Mouse (Mus musculus) retina, postnatal 7 days (tissue): Measurements from ENCODE around the gene BC003965.
"Not testable (repeated sequence)": the region's sequence is repeated elsewhere in the genome, so short reads cannot be mapped to it uniquely, and the experiment has no call there.

ENCODE experiments used
- DNase-seq: peaks from one replicate; pipeline ENCODE4 v3.0.0-alpha.2; 2012; ENCODE audit warnings: low read depth, low spot score

Gene BC003965

DNA sequence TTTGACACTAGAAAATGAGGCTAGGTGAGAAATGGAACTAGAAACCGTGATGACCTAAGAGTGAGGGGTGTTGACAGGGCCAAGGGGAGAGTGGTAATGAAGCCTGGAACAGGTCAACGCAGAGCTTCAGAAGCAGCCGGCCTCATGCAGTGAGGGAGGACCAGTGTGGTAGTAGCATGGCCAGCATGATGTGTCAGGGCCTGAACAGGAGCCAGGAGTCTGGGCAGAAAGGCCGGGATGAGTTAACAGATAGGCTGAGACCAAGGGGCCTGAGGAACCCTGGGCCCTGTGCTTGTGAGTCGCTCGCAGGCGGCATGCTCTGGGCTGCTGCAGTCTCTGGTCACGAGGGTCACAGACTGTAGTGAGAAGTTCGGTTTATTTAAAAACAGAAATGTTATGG lies 34.6 kb downstream of the BC003965 start:
- DNase-seq, result no peak

DNA sequence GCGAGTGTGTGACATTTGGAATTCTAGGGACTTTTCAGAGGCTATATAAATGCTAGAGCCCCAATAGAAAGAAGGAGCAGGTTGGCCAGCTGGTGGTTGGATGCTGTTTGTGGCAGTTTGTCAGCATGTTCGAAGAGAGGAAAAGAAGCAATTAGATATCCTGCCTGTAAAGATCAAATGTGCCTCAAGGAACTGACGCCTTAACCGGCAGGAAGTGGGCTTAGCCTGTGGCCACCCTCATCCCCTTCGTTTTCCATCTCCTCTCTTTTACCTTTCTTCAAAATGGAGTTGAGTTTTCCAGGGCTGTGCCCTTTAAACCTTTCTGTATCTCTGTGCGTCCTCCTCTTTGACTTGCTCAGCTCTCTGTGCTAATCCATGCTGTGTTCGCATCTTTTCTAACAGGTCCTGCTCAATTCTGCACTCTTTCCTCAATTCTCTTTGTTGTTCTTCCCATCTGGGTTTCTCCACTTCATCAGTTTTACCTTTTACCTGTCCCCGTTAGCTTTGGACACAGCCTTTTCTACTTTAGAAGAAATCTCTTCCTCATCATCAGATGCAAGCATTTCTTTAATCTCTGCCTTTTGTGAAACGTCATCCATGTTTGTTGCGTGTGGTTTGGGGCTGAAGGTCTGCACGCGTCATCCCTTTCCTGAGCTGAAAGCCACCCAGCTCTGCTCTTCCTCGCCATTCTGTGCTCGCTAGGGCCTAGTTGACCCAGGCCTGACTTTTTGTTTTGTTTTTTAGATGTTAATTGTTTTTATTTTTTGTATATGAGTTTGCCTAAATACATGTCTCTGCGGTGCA lies 35.3 kb downstream of the BC003965 start:
- no peak for DNase-seq

DNA sequence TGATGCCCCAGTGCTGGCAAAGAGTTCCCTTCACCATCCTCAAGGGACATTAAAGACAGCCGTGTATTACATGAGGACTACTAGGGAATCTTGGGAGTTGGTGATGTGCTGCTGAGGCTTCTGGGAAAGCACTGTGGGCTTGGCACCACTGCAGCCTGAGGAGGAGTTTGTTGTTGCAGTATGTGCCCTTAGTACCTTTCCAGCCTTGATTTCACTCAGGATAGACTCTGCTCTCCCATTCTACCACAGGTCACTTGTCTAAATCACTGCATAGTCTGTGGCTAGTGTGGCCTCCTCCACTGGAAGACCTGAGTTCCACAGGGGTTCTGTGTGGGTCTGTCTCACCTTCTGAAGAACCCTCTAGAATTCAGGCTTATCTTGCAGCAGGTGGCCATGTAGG lies 36.4 kb downstream of the BC003965 start:
- DNase-seq, result no peak

DNA sequence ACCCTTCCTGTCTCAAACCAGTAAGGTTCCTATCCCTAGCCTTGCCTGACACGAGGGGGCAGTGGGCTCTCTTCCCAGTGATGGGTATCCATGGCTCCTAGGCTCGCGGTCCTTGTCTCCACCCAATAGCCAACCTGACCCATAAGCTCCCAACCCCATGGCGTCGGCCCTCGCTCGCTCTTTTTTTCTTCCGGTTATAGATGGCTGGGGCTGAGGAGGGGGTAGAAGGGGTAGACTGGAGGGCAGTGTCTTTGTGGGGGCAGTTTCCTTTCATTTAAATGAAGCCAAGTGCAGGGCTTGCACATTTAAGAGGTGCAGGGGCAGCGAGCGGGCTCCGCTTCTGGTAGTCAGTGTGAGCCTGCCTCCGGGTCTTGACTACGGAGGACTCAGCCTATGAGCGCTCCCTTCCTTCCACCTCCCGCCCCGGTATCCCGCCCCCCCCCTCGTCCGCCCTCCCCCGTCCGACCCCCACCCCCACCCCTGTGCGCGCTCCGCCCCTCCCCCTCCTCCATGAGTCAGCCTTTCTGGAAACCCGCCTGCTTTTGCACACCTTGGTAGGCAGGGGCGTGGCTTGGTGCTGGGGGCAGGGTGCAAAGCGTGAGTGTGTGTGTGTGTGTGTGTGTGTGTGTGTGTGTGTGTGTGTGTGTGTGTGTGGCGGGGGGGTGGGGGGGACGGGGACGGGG lies 37.6 kb downstream of the BC003965 start:
- DNase-seq, result no peak

DNA sequence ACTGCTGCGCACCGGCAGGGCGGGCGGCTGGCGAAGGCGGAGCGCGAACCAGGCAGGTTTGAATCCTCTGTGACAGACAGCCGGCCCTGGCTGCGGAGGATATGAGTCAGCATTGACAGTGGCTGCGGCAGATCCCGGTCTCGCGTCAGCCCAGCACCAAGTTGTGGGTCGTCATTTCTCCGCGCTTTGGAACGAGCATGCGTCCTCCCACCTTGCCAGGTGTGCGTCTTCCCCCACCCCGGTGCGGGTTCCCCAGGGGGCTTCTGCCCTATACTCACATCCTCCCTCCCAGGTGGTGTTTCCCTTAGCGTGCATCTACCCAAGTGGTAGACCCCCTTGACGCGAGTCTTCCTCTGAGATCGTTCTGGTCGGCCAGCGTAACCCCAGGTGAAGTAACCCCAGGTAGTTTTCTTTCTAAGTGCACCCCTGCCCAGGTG lies 38.2 kb downstream of the BC003965 start:
- not testable (repeated sequence) for DNase-seq

DNA sequence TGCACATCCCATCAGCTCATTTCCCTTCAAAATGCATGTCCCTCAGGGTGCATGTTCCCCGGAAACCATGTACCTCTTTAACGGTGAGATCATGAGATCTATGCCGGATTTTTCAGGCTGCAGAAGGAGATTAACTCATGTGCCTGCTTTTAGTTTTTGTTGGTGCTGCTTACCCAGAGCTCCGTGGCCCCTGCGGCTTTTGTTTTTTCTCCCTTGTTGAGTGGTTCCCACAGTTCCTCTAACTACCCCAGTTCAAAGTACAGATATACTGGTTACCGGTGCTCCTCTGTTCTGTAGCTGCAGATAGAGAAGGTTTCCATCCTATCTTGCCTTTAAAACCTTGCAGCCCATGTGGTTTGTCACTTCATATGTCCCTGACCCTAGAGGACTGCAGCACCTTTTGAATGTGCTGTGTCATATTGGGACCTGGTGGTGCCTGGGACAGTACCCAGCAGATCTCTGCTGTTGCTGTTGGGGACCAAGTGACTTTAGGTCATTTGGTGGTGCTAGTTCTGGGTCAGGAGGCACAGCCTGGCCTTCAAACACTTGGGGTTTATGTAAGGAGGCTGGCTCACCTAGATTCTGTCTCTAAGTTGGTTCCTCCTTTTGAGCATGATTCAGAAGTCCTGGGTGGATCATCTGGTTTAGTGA lies 38.7 kb downstream of the BC003965 start:
- no peak for DNase-seq

DNA sequence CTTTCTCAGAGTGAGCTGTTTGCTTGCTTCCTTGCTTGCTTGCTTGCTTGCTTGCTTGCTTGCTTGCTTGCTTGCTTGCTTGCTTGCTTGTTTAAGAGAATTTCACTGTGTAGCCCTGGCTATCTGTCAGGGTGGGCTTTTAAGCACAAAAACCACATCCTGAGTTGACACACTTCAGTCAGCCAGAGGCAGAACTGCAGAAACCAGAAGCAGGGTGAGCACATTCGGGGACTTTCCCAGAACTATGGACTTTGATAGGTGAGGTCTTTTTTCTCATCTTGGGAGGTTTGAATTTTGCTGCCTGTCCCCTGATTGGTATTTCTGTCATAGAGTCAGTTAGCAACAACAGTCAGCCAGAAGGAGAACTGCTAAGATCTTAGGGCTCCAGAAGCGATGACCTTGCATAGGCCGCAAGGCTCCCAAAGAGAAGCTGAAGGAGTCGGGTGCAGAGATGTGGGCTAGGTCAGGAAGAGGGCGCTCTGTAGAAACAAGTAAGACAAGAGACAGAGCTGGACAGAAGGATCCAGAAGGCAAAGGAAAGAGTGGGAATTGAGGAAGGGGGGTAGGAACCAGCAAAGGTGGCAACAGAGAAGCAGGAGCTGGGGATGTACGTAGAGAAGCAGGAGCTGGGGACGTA lies 40.4 kb downstream of the BC003965 start:
- no peak for DNase-seq

DNA sequence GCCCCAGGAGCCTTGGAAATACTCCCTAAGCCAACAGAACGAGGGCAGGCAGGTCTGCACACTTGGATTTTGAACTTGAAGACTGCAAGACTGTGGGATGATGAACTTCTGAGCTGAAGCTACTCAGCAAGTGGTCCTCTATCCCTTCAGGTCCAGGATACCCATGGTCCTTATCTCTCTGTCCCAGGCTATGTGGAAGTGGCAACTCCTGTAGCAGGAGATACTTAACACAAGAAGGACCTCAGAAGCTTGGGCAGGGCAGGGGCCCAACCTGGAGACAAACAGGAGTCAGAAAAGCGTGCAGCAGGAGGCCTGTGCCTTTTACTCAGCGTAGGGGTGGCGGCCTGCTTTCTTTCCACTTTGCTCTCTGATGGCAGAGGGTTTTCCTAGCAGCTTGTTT lies 41.3 kb downstream of the BC003965 start:
- no peak for DNase-seq

DNA sequence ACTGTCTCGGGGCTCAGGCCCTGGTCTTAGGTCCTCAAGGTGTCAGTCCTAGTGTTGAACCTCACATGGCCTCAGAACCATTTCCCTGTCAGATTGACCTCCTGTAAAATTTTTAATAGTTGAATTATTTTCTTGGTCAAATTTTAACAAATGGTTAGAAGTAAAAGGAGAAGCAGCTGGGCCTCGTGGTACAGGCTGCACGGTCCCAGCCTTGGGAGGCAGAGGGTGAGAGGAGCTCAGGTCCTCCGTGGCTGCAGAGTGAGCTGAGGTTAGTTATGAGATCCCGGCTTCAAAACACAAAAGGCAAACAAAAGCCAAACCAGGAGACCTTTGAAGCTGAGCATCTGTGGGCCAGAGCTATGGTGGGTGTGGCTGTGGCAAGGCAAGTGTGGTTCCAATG lies 43.6 kb downstream of the BC003965 start:
- DNase-seq, result no peak

DNA sequence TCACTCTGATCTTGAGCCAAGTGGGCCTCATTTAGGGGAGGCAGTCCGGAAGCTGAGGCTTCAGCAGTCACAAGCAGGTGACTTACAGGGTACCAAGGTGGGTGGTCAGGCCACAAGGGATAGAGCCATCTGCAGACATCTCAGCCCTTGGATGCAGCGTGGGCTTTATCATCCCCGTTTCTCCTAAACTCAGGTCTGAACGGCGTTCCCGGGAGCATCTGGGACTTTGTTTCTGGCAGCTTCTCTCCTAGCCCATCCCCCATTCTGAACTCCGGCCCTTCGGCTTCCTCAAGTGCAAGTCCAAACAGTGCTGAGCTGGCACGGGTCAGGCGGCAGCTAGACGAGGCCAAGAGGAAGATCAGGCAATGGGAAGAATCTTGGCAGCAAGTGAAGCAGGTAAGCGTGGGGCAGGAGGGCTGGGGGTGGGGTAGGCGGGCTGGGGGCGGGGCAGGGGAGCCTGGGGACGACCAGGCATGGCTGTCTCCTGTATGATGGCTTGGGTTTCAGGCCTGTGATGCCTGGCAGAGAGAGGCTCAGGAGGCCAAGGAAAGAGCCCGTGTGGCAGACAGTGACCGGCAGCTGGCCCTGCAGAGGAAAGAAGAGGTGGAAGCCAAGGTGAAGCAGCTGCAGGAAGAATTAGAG lies 45.8 kb downstream of the BC003965 start:
- not testable (repeated sequence) for DNase-seq

DNA sequence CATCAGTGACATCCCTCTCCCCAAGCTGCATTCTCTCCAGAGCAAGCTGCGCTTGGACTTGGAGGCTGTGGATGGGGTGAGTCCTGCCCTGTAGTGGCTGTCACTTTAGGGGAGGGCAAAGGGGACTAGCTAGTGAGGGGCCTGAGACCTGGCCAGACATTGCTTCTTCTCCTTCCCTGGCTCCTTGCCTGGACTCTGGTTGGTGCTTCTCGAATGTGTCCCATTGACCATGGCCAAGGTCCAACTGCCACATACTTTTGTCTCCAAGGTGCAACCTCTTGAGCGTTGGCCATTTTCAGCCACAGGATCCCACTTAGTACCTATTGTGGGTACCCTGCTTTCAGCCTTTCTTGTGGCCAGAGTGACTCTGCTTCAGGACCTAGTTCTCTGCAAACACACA lies 46.3 kb downstream of the BC003965 start:
- no peak for DNase-seq

DNA sequence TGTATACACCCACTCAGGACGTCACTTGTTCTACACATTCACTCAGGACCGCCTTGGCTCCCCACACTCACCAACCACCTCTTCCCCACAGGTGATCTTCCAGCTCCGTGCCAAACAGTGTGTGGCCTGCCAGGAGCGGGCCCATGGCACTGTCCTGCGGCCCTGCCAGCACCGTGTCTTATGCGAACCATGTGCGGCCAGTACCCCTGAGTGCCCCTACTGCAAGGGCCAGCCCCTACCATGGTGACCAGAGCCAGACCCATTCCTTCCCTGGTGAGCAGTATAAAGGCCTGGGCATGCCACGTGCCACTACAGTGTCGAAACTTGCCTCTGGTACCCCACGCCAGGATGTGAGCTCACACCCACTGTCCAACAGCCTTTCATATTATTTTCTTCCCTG lies 47.3 kb downstream of the BC003965 start:
- DNase-seq, result not testable (repeated sequence)

DNA sequence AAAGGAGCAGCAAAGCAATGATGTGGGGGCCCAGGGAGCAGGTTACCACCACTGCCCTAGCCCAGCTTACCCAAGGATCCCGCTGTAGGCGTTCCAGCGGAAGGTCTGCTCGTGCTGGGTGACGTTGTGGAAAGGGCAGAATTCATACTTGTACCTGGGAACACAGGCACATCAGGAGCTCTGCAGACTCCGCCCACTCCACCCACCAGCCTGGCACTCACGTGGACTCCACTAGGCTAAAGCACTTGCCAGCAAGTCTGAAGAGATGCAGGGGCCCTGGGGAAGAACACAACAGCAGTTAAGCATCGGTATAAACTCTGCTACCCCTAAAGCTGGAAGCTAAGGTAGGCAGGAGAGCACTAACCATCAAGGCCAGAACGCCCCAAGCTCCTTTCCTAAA lies 51.3 kb downstream of the BC003965 start:
- no peak for DNase-seq
